Mouse (Mus musculus) hindbrain, embryonic 11.5 days (tissue): ENCODE results near the gene Ankrd22. TPM values are rescaled to one million over a fixed set of nuclear protein-coding genes. Genes with fewer than 3 reads are reported as not detected.

Source experiments
- ATAC-seq: fragments of 200-750 bp; cut with Nextera tagmentation; 2 replicates; pipeline ENCODE4 v1.8.0; 2017; ENCODE audit warnings: mild to moderate bottlenecking, moderate TSS enrichment, moderate library complexity; ENCODE audit not compliant: low FRiP score
- DNase-seq: peaks from one replicate; pipeline ENCODE4 v3.0.0-alpha.2; 2015; ENCODE audit warnings: low spot score
- H3K27ac ChIP-seq: fragments of 300-500 bp; sonication (generic); 2 replicates; pipeline ENCODE4 v1.5.1; 2014; ENCODE audit warnings: mild to moderate bottlenecking, low read depth, low read length
- H3K27me3 ChIP-seq: fragments of 300-500 bp; sonication (generic); 2 replicates; pipeline ENCODE4 v1.6.1; 2014; ENCODE audit warnings: mild to moderate bottlenecking, low read length, moderate library complexity, mixed read lengths; ENCODE audit not compliant: control insufficient read depth, insufficient read depth
- H3K36me3 ChIP-seq: fragments of 300-500 bp; sonication (generic); 2 replicates; pipeline ENCODE4 v1.6.1; 2014; ENCODE audit warnings: mild to moderate bottlenecking, low read length, moderate library complexity, mixed read lengths; ENCODE audit not compliant: control insufficient read depth, insufficient read depth
- H3K4me1 ChIP-seq: fragments of 300-500 bp; sonication (generic); replicated peaks from 2 replicates; pipeline ENCODE4 v1.6.1; 2014; ENCODE audit warnings: low read length, mixed read lengths; ENCODE audit not compliant: control insufficient read depth, insufficient read depth
- H3K4me2 ChIP-seq: fragments of 300-500 bp; sonication (generic); replicated peaks from 2 replicates; pipeline ENCODE4 v1.6.1; 2014; ENCODE audit warnings: mild to moderate bottlenecking, low read depth, low read length
- H3K4me3 ChIP-seq: fragments of 300-500 bp; sonication (generic); 2 replicates; pipeline ENCODE4 v1.5.1; 2014; ENCODE audit warnings: low read depth, low read length
- H3K9ac ChIP-seq: fragments of 300-500 bp; sonication (generic); 2 replicates; pipeline ENCODE4 v1.6.1; 2014; ENCODE audit warnings: low read depth, low read length
- H3K9me3 ChIP-seq: fragments of 300-500 bp; sonication (generic); 2 replicates; pipeline ENCODE4 v1.6.1; 2016; ENCODE audit warnings: low read length; ENCODE audit not compliant: control insufficient read depth
- WGBS: fragments of 180-500 bp; shearing (Covaris S2); extraction: QIAGEN DNeasy Blood & Tissue Kit; methylation state at CpG from one replicate; pipeline ENCODE4 v1.1.7; 2014; 5-methylcytosine and 5-hydroxymethylcytosine counted together
- polyA plus RNA-seq: library from polyadenylated mRNA; unstranded; fragments of >200 nt; fragmentation: Nextera tagmentation; extraction: Ambion mirVana; gene quantifications from 2 replicates; pipeline ENCODE4 v1.2.1, GENCODE M21; 2014

Ankrd22 gene
- polyA plus RNA-seq, 1 experiment from 2014 or later = not detected

DNA sequence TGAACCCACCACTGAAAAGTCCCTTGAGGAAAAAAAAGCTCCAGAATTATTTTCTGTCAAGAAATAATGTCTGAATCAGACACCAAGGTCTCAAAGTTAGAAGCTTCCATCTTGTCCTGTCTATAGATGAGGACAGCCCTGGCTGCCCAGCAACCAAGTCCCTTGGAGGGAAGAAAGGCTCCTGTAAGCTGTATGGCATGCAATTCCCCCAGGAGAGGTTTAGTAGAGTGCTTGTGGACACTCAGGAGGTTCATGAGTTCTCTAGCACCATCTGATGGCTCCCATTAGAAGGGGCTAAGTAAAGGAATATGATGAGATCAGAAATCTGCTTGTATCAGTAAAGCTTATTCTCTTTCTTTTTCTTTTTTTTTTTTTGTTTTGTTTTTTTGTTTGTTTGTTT lies 3.3 kb upstream of the Ankrd22 start:
- Histone ChIP-seq H3K27me3 (no peaks in the 10 kb centered on the region), H3K9me3 (no peaks in the 10 kb centered on the region), H3K4me2 (no peak overlapping the region), H3K36me3 (no peaks in the 10 kb centered on the region), H3K27ac (no peak overlapping the region), H3K4me1 (no peaks in the 10 kb centered on the region), H3K9ac (no peak overlapping the region), H3K4me3 (no peak overlapping the region)
- no peak for ATAC-seq
- DNase-seq = no peak

DNA sequence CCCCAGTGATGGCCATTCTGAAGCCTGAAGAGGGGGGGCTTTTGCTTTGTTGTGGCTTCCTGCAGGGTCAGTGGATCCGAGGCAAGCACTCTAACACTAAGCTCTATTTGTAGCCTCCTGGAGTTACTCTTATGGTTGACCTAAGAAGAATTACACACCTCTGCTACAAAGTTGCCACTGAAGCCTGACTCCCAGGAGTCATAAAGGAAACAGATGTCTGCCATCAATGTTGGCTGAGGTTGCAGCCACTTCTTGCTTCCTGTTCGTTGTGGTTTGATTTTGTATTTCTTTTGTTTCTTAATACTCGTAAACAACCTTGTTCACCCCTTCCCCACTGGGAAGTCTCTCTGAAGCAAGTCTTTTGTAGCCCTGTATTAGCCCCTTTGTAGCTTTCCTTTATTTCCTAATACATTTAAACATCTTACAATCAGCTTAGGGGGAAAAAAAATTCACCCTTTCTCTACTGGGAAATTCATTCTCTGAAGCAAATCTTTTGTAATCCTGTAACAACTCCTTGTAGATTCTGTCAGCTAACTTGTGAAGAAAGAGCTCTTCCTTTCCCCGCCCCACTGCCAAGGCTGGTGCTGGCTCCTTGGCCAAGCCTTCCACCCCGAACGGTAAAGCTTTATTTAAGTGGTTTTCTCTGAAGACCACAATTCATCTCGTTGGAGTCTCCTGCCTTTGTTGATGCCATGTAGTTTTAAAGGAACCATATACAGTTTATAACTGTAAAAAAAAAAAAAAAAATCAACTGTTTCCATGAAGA lies 2.2 kb upstream of the Ankrd22 start:
- ATAC-seq (no peak), DNase-seq (no peak)
- no peaks in the 10 kb centered on the region for H3K4me1 ChIP-seq
- no peak overlapping the region for H3K4me3 ChIP-seq
- 58% methylated on average over 7 of the region's 7 CpGs for WGBS
- no peak overlapping the region for H3K27ac ChIP-seq
- H3K9ac ChIP-seq = no peak overlapping the region
- H3K4me2 ChIP-seq = no peak overlapping the region
- no peaks in the 10 kb centered on the region for H3K27me3 ChIP-seq
- H3K9me3 ChIP-seq = no peaks in the 10 kb centered on the region
- H3K36me3 ChIP-seq = no peaks in the 10 kb centered on the region

DNA sequence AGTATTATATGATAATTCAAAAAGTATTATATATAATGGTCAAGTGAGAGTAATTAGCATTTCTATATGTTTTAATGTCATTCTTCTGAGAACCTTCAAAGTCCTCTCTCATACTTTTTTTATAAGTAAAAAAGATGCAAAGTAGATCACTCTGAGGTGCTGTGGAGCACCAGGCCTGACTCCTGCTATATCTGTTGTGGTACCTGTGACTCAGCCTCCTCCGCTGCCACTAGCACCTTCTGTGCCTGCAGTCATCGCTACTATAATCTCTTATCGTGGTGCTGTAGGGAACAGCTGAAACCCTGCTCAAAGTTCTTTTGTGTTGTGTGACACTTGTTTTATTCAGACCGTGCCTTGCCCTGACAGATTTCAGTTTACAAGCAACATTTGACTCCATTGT lies 533 bp upstream of the Ankrd22 start:
- WGBS = 81% methylated on average over 4 of the region's 4 CpGs
- Histone ChIP-seq H3K4me3 (no peak overlapping the region), H3K9me3 (no peaks in the 10 kb centered on the region), H3K9ac (no peak overlapping the region), H3K4me1 (no peaks in the 10 kb centered on the region), H3K27ac (no peak overlapping the region), H3K36me3 (no peaks in the 10 kb centered on the region), H3K4me2 (no peak overlapping the region), H3K27me3 (no peaks in the 10 kb centered on the region)
- DNase-seq (no peak), ATAC-seq (no peak)

DNA sequence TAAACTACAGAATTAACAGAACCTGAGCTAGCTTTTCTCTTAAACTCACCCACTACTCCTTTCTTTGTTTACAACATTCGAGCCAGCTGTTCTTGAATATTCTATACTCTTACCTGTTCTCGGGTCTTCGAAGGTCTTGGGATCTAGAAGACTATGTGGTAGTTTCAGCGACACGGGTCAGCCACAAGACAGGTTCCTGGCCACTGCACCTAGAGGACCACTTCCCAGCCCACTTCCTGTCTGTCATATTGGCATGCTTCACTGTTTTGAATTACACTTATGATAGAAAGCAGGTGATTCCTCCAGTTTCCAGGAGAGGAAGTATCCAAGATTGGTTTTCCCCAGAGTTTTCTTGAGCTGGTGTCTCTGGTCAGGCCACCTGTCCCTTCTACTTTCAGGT lies 3.2 kb downstream of the Ankrd22 start:
- no peaks in the 10 kb centered on the region for H3K9me3 ChIP-seq
- 94% methylated on average over 5 of the region's 5 CpGs for WGBS
- H3K9ac ChIP-seq = no peak overlapping the region
- H3K36me3 ChIP-seq = no peaks in the 10 kb centered on the region
- no peaks in the 10 kb centered on the region for H3K27me3 ChIP-seq
- no peak for DNase-seq
- no peak overlapping the region for H3K4me2 ChIP-seq
- no peak overlapping the region for H3K4me3 ChIP-seq
- H3K4me1 ChIP-seq = no peaks in the 10 kb centered on the region
- ATAC-seq = no peak
- H3K27ac ChIP-seq = no peak overlapping the region

GRCm38 (mm10) chr19:34153263-34154144 lies 12.3 kb downstream of the Ankrd22 start:
- Histone ChIP-seq H3K9ac (no peak overlapping the region), H3K36me3 (no peaks in the 10 kb centered on the region), H3K4me1 (no peaks in the 10 kb centered on the region), H3K4me2 (no peak overlapping the region), H3K9me3 (no peaks in the 10 kb centered on the region), H3K4me3 (no peak overlapping the region), H3K27me3 (no peaks in the 10 kb centered on the region), H3K27ac (no peak overlapping the region)
- WGBS = 81% methylated on average over 6 of the region's 6 CpGs
- no peak for DNase-seq
- ATAC-seq = no peak

GRCm38 (mm10) chr19:34151909-34152308 lies 13.9 kb downstream of the Ankrd22 start:
- Histone ChIP-seq H3K4me2 (no peak overlapping the region), H3K4me1 (no peaks in the 10 kb centered on the region), H3K9me3 (no peaks in the 10 kb centered on the region), H3K9ac (no peak overlapping the region), H3K36me3 (no peaks in the 10 kb centered on the region), H3K27me3 (no peaks in the 10 kb centered on the region), H3K4me3 (no peak overlapping the region), H3K27ac (no peak overlapping the region)
- ATAC-seq (no peak), DNase-seq (no peak)
- WGBS = 86% methylated on average over 1 of the region's 1 CpGs

DNA sequence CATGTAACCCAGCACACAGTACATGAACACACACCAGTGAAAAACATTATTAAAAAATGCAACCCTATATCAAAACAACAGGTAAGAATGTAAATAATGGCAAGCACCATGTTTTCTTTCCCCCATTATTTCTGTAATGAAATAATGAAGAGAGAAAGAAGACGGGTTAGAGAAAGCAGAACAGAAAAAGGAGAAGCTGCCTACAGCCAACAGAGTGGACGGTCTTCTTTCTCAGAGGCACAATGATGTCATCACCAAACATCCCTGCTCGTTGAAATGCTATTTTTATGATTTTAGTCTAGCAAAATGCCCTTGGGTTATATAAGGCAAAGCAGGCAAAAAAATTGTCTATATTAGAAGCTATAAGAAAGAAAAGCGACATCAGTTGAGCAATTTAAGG lies 17.4 kb downstream of the Ankrd22 start:
- Histone ChIP-seq H3K27ac (no peak overlapping the region), H3K9me3 (no peaks in the 10 kb centered on the region), H3K4me3 (no peak overlapping the region), H3K4me1 (no peaks in the 10 kb centered on the region), H3K9ac (no peak overlapping the region), H3K36me3 (no peaks in the 10 kb centered on the region), H3K4me2 (no peak overlapping the region), H3K27me3 (no peaks in the 10 kb centered on the region)
- no peak for DNase-seq
- ATAC-seq = no peak
- WGBS = 86% methylated on average over 4 of the region's 4 CpGs

- H3K27ac ChIP-seq = no peak overlapping the region
- WGBS = 86% methylated on average over 3 of the region's 3 CpGs
- no peaks in the 10 kb centered on the region for H3K9me3 ChIP-seq
- no peaks in the 10 kb centered on the region for H3K36me3 ChIP-seq
- DNase-seq (no peak), ATAC-seq (no peak)
- no peaks in the 10 kb centered on the region for H3K4me1 ChIP-seq
- no peak overlapping the region for H3K9ac ChIP-seq
- no peak overlapping the region for H3K4me3 ChIP-seq
- no peaks in the 10 kb centered on the region for H3K27me3 ChIP-seq
- H3K4me2 ChIP-seq = no peak overlapping the region
Measured at GRCm38 (mm10) chr19:34139431-34140046, 26.3 kb downstream of the Ankrd22 start.
